Mouse (Mus musculus) mouse trophoblast stem cell (cell line): ENCODE measurements around the gene Pars2.

ENCODE experiments used
- in situ Hi-C, 2 experiments: fragments of 300-500 bp; cut with MseI, MboI; formaldehyde crosslinking; loops; 2 replicates in 1 of 2; 3 replicates in 1 of 2; pipeline ENCODE4 v1.15.1; 2025

Pars2 gene

DNA sequence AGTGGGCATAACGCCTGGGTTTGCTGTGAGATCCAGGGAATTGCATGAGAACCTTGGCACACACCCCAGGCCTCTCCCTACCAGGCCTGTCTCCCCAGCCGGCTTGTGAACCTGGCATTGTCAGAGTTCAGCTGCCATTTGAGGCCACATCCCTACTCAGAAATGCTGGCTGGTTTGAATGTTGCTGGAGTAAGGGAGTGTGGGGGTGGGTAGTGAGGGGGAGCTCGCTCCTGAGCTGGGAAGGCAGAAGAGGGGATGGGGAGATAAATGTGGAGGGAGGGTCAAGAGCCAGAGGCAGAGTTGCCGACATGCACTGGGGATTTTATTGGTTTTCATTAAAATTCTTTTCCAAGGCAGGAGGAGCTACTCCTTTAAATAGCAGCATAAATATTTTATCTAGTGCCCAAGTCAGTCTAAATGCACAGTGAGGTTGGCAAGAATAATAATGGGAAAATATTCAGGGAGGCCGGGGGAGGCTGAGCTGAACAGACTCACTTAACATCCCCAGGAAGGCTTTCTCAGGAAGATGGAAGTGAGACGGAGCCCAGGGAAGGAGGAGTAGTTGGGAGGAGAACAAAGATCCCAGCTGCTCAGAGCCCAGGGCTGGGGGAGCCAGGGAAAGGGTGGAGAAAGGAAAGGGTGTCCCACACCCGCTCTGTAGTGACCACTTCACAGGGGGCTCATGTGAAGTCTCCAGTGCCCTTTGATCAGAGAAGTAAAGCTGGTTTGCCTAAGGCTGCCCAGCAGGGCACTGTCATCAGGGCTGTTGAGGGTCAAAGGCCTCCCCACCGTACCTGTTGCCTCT lies 17.4 kb upstream of the Pars2 start:
- in situ Hi-C loops, result loop anchor here in 1 of 2 experiments (5.0 kb wide), 1 partner anchor 74 kb away; no protein-coding TSS in a partner anchor

- in situ Hi-C loops, result loop anchor here in 1 of 2 experiments (5.0 kb wide), 1 partner anchor 73 kb away; no protein-coding TSS in a partner anchor
Observed at GRCm38 (mm10) chr4:106634086-106634479, 16.8 kb upstream of the Pars2 start.

- in situ Hi-C loops, result no loop called here
Observed at GRCm38 (mm10) chr4:106643483-106644217, 7.2 kb upstream of the Pars2 start.

DNA sequence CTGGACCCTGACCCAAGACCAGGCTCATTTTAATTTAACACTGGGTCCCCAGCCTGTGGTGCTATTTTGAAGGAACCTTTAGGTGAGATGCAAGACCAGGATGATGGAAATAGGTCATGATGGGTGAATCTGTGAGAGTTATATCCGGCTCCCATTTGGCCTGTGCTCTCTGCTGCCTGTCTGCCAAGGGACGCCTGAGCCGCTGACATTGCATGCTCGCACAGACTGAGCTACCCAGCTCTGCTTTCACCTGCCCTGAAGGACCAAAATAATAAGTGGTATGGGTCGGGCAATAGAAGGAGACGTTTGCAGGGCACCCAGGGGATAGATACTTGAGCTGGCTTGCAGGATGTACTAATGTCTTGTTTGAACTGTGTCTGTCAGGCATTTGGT lies 6.7 kb upstream of the Pars2 start:
- in situ Hi-C loops, result no loop called here

DNA sequence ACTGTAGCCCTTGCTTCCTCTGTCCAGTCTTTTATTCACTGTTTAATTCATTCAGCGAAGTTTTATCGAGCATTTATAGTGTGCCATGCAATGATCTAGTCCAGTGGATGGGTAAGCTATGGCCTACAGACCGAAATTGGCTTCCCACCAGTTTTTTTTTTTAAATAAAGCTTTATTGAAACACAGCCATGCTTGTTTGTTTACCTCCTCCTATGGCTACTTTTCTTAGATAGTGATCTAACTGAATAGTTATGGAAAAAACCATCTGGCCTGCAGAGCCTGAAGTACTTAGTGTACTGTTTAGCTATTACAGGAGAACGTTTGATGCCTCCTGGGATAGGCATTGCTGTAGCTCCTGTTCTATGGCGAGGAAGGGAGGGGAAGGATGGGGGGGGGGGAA lies 5.1 kb upstream of the Pars2 start:
- in situ Hi-C loops, result no loop called here

DNA sequence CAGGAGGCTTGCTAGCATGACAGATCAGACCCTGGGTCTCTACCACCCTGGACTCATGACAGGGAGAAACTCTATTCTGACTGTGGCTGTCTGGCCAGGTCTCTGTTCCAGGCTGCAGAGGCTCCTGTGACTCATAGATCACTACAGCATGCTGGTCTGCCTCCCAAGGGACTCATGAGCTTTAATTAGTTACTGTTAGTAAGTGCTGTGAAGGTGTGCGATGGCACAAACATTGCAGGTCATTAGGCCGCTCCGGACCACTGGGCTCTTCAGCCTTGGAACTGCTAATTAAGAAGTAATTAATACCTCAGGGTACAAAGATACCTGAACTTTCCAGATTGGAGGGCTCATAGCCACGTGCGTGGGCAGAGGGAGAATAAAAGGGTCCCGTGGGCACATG lies 3.7 kb upstream of the Pars2 start:
- in situ Hi-C loops, result no loop called here

- in situ Hi-C loops, result no loop called here
Observed at GRCm38 (mm10) chr4:106652546-106652945, 1.7 kb downstream of the Pars2 start.

DNA sequence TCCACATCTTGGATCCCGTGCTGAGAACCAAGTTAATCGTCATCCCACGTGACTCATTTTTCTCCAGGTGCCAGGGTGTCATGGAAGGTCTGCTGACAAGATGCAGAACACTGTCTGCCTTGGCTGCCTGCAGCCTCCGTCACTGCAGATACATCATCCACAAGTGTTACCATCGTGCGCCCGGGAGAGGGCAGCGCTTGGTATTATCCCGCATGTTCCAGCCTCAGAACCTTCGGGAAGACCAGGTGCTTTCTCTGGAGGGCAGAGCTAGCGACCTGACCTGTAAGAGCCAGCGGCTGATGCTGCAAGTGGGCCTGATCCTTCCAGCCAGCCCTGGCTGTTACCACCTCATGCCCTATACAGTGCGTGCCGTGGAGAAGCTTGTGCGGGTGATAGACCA lies 2.2 kb downstream of the Pars2 start:
- in situ Hi-C loops, result no loop called here

GRCm38 (mm10) chr4:106655681-106656080 lies 4.8 kb downstream of the Pars2 start:
- in situ Hi-C loops, result no loop called here

DNA sequence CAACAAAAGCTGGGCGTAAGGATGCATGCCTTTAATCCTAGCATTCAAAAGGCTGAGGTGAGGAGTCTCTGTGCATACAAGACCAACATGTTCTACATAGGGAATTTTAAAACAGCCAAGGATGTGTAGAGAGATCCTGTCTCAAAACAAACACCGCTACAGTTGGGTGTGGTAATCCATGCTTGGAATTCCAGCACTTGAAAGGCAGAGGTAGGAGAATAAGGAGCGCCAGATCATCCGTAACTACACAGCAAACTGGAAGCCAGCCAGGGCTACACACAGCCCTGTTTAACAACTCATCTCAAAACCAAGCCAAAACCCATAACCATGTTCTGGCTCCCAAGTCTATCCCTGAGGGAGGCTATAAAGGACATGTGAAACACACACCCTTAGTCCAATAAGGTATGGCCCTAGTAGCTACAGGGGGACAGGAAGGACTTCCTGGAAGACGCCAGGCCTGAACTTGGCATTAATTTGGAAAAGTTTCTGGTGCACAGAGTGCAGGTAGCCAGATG lies 13.1 kb downstream of the Pars2 start:
- in situ Hi-C loops, result no loop called here

DNA sequence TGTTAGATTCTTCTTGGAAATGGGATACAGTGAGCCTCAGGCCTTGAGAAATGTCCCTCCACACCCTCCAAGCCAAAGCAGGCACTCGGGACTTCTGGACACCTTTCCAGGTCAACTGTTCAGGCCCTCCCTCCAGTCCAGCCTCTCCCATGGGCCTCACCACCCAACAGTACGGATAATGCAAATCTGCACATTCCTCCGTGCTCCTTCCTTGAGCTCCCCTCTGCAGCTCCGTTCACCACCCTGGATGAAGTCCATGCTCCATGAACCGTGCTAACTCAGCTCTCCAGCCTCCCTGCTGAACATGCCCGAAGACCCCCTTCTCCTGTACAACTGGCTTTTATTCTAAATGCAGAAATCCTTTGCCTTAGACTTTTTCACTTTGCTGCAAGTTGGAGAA lies 13.8 kb downstream of the Pars2 start:
- in situ Hi-C loops, result no loop called here

DNA sequence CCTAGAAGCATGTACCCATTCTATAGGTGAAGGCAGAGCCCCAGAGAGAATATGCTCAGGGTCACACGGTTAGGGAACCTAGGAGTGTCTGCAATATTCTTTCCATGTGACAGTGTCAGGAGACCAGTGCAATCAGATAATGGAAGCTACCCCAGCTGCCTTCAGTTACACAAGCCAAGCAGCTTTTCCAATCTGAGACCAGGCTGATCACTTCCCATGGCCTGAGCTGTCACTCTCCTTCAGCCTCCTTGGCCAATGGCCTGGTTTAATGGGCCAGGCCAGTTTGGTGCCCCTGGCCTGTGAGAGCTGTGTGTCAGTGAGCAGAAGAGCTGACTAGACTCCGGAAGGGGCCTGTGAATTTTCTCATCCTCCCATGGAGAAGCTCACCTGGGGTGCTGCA lies 14.4 kb downstream of the Pars2 start:
- in situ Hi-C loops, result no loop called here

DNA sequence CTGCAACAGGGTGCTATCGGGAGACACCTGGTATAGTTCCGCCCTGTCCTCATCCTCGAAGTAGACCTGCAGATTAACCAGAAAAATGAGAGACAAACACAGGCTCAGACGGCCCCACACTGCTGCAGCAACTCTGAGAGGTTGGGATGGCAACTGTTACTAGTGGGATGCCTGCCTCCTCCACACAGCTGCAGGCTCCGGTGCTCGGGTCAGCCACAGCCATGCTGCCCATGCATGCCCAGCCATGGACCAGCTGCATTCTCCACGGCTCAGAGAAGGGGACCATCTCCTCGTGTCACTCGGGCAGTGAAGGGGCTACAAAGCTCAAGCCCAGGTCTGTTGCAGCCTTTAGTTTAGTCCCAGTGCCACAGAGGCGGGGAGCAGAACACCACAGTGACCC lies 14.8 kb downstream of the Pars2 start:
- in situ Hi-C loops, result no loop called here

GRCm38 (mm10) chr4:106666546-106666945 lies 15.7 kb downstream of the Pars2 start:
- in situ Hi-C loops, result no loop called here

DNA sequence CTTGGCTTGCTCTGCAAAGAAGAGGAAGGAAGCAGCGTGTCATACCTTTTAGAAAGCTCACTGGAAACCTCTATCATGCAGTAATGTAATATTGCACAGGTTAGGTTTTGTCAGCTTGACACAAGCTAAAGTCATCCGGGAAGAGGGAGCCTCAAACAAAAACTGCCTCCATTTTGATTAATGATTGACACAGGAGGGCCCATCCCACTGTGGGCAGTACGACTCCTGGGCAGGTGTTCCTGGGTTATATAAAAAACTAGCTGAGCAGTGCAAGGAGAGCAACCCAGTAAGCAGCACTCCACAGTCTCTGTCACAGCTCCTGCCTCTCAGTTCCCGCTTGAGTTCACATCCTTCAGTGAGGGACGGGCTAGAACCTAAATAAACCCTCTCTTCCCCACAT lies 25.9 kb downstream of the Pars2 start:
- in situ Hi-C loops, result no loop called here

- in situ Hi-C loops, result no loop called here
Observed at GRCm38 (mm10) chr4:106678442-106679118, 27.7 kb downstream of the Pars2 start, which contains the start of gene Ttc4. Gene Ttc4, minus strand, starts transcription at chr4:106678944.

DNA sequence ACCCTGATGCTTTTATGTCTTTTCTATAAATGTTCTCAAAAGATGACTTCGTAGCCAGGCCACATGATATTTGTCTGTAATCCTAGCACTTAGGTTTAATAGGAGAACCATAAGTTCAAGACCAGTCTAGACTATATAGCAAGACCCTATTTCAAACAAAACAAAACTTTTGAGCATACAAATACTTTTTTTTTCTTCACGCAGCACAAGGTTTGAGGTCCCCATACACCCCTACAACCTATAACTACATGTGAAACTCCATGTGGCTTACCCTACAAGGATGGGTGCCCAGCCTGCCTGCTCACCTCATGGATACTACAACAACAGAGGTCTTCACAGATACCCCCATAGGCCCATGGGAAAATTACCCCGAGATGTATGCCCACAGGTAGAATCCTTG lies 28.3 kb downstream of the Pars2 start:
- in situ Hi-C loops, result no loop called here

GRCm38 (mm10) chr4:106680955-106681354 lies 30.1 kb downstream of the Pars2 start:
- in situ Hi-C loops, result no loop called here

DNA sequence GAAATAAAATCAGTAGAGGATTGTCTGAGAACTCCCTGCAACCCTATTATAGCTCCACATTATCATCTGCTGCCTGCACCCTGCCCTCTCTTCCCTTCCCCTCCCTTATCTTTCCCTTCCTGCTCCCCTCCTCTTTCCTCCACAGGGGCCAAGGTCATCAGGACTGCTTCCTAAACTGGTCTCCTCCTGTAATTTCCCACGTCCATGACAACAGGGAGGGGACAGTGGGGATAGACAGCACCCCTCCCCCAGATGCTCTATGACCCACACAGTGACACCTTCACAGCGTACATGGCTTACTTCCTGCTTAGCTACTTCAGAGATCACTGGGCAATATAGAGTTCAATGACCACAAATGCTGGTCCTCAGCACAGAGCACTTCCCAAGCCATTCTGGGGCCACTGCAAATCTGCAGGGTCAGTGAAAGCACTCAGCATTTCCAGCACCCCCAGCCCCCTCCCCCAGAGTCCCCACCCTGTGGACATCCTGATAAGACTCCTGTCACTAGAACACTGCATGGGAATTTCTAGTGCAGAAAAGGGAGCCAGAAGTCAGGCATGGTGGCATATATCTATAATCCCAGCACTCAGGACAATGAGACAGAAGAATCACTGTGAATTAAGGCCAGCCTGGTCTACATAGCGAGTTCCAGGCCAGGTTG lies 37.9 kb downstream of the Pars2 start:
- in situ Hi-C loops, result no loop called here

DNA sequence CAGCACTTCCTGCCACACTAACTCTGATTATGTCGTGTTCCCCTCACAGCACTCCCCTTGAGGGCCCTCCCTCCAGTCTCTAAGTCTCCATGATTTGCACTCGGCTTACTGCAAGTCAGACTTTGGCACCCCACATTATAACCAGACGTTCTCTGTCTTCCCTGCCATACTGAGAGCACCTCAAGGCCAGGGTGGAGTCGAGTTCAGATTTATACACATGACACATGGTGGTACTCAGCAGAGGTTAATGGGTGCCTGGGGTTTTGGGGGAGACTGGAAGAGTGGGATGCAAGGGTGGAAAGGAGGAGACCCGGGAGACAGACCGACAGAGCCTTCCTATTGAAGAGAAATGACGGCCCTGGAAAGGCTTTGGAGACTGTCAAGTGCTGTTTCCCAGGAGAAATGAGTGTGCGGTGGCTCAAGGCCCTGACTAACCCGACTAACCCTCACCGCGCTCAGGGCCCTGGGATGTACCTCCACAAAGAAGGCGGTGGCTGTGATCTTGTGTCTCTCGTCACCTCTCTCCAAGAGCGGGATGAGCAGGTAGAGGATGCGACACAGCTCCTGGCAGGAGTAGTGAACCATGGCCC lies 43.1 kb downstream of the Pars2 start:
- in situ Hi-C loops, result no loop called here

- in situ Hi-C loops, result loop anchor here in 1 of 2 experiments (10.0 kb wide), 1 partner anchor 85 kb away; the partner anchor contains the start of gene Lexm
Observed at GRCm38 (mm10) chr4:106699989-106700388, 49.1 kb downstream of the Pars2 start.
